Mouse (Mus musculus): ENCODE measurements around the gene Sco1. TPM values are rescaled to one million over a fixed set of nuclear protein-coding genes. Genes with fewer than 3 reads are reported as not detected.

Gene Sco1
- 29.8 and 32.9 TPM in 2 replicates for total RNA-seq (2012; rRNA removed)
- polyA plus RNA-seq (2012; ENCODE audit: insufficient read depth in 1 of 2, insufficient read length in 2 of 2, low read depth in 1 of 2, low replicate concordance in 2 of 2, missing spikeins in 1 of 2): 10 to 100 TPM in 1 of 2 experiments, not detected in 1; 14.1 TPM

- no peaks in the 10 kb centered on the region for H3K9me3 ChIP-seq (replicated peaks; ENCODE audit: insufficient read depth, low read length)
- DNase-seq (ENCODE audit: low read depth, low spot score): peak; percentile 96
- TF ChIP-seq USF1 (IDR thresholded peaks at IDR 0.05; ENCODE audit: low read depth, low read length): no peak
- no peak for TF ChIP-seq NRF1 (IDR thresholded peaks at IDR 0.05; ENCODE audit: insufficient read depth, low read depth, low read length, poor library complexity, severe bottlenecking)
- peak; percentile 46; the same call in 1 of the 2 replicates for TF ChIP-seq ETS1 (IDR thresholded peaks at IDR 0.05; ENCODE audit: low read depth, low read length)
- peak; percentile 79 for TF ChIP-seq TBP (IDR thresholded peaks at IDR 0.05; ENCODE audit: low read depth, low read length)
- TF ChIP-seq POLR2AphosphoS2 (IDR thresholded peaks at IDR 0.05; ENCODE audit: low read length): peak; percentile 97
- TF ChIP-seq POLR2A (IDR thresholded peaks at IDR 0.05; ENCODE audit: control insufficient read depth in 1 of 2, insufficient read depth in 1 of 2, low read depth in 1 of 2, low read length in 2 of 2, poor library complexity in 1 of 2): peak; percentile 96 to 97
- no peak for TF ChIP-seq GATA1 (IDR thresholded peaks at IDR 0.05; ENCODE audit: low read depth, low read length)
- TF ChIP-seq HCFC1 (IDR thresholded peaks at IDR 0.05; ENCODE audit: low read depth, low read length): peak; percentile 94
- no peak for TF ChIP-seq JUND (IDR thresholded peaks at IDR 0.05; ENCODE audit: low read depth, low read length)
- TF ChIP-seq MAX (IDR thresholded peaks at IDR 0.05; ENCODE audit: low read length): peak; percentile 71
- peak; percentile 98 for TF ChIP-seq NELFE (IDR thresholded peaks at IDR 0.05; ENCODE audit: low read depth, low read length)
- peak; percentile 61; the same call in 1 of the 2 replicates for TF ChIP-seq MYC (IDR thresholded peaks at IDR 0.05; ENCODE audit: low read depth, low read length)
- TF ChIP-seq SIN3A (IDR thresholded peaks at IDR 0.05; ENCODE audit: low read length): peak; percentile 95
- TF ChIP-seq ELF1 (IDR thresholded peaks at IDR 0.05; ENCODE audit: low read depth, low read length): peak; percentile 92
- 0 out of 2 replicates have a peak, but pooled peaks have one; percentile 66 for TF ChIP-seq GABPA (IDR thresholded peaks at IDR 0.05; ENCODE audit: low read depth, low read length)
- TF ChIP-seq RCOR1 (IDR thresholded peaks at IDR 0.05; ENCODE audit: low read depth, low read length): 0 out of 2 replicates have a peak, but pooled peaks have one; percentile 25
- TF ChIP-seq MEF2A (IDR thresholded peaks at IDR 0.05; ENCODE audit: extremely low read depth, insufficient replicate concordance, low read depth, low read length, poor library complexity, severe bottlenecking): no peak
- TF ChIP-seq ZMIZ1 (IDR thresholded peaks at IDR 0.05; ENCODE audit: low read depth, low read length): peak; percentile 89
- TF ChIP-seq CTCF (IDR thresholded peaks at IDR 0.05 in 2 of 3, conservative IDR thresholded peaks at IDR 0.05 in 1 of 3; ENCODE audit: control insufficient read depth in 1 of 3, insufficient read depth in 1 of 3, low read depth in 2 of 3, low read length in 3 of 3, poor library complexity in 1 of 3, severe bottlenecking in 1 of 3): peak in 1 of 3 experiments; percentile 4; a peak in 1 of 6 replicates
- peak; percentile 94 for TF ChIP-seq MXI1 (IDR thresholded peaks at IDR 0.05; ENCODE audit: low read depth, low read length)
- peak; percentile 50; the same call in 1 of the 2 replicates for TF ChIP-seq CHD1 (IDR thresholded peaks at IDR 0.05; ENCODE audit: low read depth, low read length)
- TF ChIP-seq TCF12 (IDR thresholded peaks at IDR 0.05; ENCODE audit: low read depth, low read length): peak; percentile 79
- no peak; the same call in 1 of the 2 replicates for TF ChIP-seq KAT2A (conservative IDR thresholded peaks at IDR 0.05; ENCODE audit: low read depth, low read length)
- peaks cover 4% of the 10 kb centered on the region in 2 experiments; a peak in 3 of 4 replicates for H3K4me1 ChIP-seq (ENCODE audit: control insufficient read depth in 1 of 2, insufficient read depth in 2 of 2, low read length in 2 of 2)
- H3K27ac ChIP-seq (ENCODE audit: control insufficient read depth, low read depth, low read length): peak within 1 kb of the TSS; percentile 37
- H3K9ac ChIP-seq (ENCODE audit: control insufficient read depth, low read depth, low read length, poor library complexity, severe bottlenecking): peak within 1 kb of the TSS; percentile 88
- H3K79me2 ChIP-seq (ENCODE audit: control insufficient read depth, insufficient read depth, low read length, poor library complexity): peaks cover 28% of the 10 kb centered on the region
- peaks cover 14 to 15% of the 10 kb centered on the region in 2 experiments for H3K36me3 ChIP-seq (ENCODE audit: control insufficient read depth in 1 of 2, insufficient read depth in 2 of 2, low read length in 2 of 2)
- H3K27me3 ChIP-seq (ENCODE audit: control insufficient read depth in 1 of 2, insufficient read depth in 2 of 2, low read length in 2 of 2): no peaks in the 10 kb centered on the region
- peak within 1 kb of the TSS; percentile 91 to 97 for H3K4me3 ChIP-seq (ENCODE audit: control insufficient read depth in 1 of 2, insufficient read depth in 1 of 2, low read depth in 2 of 2, low read length in 2 of 2)
Observed at GRCm38 (mm10) chr11:67052321-67052952, at the start of gene Sco1, which contains the start of gene Adprm. Gene Sco1, plus strand, starts transcription at chr11:67052670. Gene Adprm, minus strand, starts transcription at chr11:67052594.

All from MEL (cell line).